In the genomic region with DNA sequence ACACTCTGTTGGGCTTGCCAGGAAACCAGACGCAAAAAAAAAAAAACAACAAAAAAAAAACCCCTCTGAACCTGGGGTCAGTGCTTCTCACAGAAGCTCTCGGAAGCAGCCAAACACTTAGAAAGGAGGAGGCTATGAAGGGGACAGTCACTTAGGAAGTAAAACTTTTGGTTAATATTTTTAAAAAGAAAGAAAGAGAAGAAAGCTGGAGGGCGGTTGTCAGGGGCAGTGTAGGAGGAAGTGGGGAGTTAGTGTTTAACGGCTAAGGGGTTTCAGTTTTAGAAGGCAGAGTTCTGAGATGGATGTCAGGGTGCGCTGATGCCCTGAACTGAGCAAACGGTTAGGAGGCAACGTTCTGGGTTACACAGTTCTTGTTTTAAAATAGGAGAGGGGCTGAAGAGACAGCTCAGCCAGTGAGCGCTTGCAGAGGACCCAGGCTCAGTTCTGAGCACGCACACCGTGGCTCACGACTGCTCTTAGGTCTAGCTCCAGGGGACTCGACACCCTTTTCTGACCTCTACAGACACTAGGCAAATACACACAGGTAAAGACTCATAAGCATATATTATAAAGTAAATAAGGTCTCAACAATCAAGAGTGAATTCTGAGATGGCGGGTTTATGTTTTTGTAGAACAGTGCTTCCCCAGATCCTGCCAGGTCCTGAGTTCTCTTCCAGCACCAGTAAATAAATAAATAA, we compare ENCODE assay signal across 14 mouse cellular contexts. TPM values are rescaled to one million over a fixed set of nuclear protein-coding genes. Genes with fewer than 3 reads are reported as not detected.
A peak's percentile ranks its signal among the peaks of the same experiment; 100 is the strongest.
DNase-seq lines count a peak whose midpoint lies in the region; ATAC-seq and TF ChIP-seq lines count a peak whose summit lies in the region.
"Had no signal": no experiment of that assay in that cellular context is flagged by ENCODE, and none has a peak within 500 bp of the region (broad histone marks: within the 10 kb centered on the region; RNA-seq: fewer than 3 reads in every experiment).

No protein-coding gene starts in this region.

- H3K27me3 ChIP-seq in kidney, embryonic 16.5 days (ENCODE audit: insufficient read depth, low read length): no peaks in the 10 kb centered on the region

- H3K4me3 ChIP-seq in kidney, embryonic 16.5 days (ENCODE audit: low read length): no peak overlapping the region
- peak overlapping the region; percentile 48 for H3K4me3 ChIP-seq in bone marrow, adult 2 months (replicated peaks; ENCODE audit: control insufficient read depth, low read depth, low read length)
- H3K4me3 ChIP-seq in macrophage (ENCODE audit: inconsistent target): peak overlapping the region; percentile 29
- H3K4me3 ChIP-seq: heart, embryonic 10.5 days; layer of hippocampus, adult 2 months; limb, embryonic 10.5 days; myocyte had no signal

- WGBS in kidney, embryonic 16.5 days: 38% methylated on average over 13 of the region's 13 CpGs
- WGBS in bone marrow, adult 2 months: 3% methylated on average over 13 of the region's 13 CpGs
- WGBS in macrophage (ENCODE audit: missing documents): 11% methylated on average over 13 of the region's 13 CpGs

- DNase-seq in kidney, adult 8-10 months: no peak
- DNase-seq in thymus, postnatal 14 days: peak; percentile 51
- no peak for DNase-seq in ovary, postnatal 14 days (ENCODE audit: low spot score)
- no peak for DNase-seq in right cerebral cortex, postnatal 36 days (ENCODE audit: low spot score in 2 of 2)
- DNase-seq in heart, adult 9 months (ENCODE audit: low spot score in 2 of 2): no peak
- DNase-seq: cerebellum, postnatal 10 days; lung, postnatal 4 days had no signal

- ATAC-seq in kidney, embryonic 16.5 days (ENCODE audit: low FRiP score, low TSS enrichment): no peak

- no peaks in the 10 kb centered on the region for H3K36me3 ChIP-seq in kidney, embryonic 16.5 days (ENCODE audit: insufficient read depth, low read length)
- no peaks in the 10 kb centered on the region for H3K36me3 ChIP-seq in macrophage (ENCODE audit: inconsistent target)
- H3K36me3 ChIP-seq: heart, embryonic 10.5 days; limb, embryonic 10.5 days had no signal

- TF ChIP-seq CTCF in bone marrow, adult 2 months (IDR thresholded peaks at IDR 0.05; ENCODE audit: control insufficient read depth, insufficient read depth, low read length): no peak

- no peak overlapping the region for H3K27ac ChIP-seq in kidney, embryonic 16.5 days (ENCODE audit: low read length)
- H3K27ac ChIP-seq in bone marrow, adult 2 months (ENCODE audit: control insufficient read depth, insufficient read depth, low read depth, low read length, poor library complexity): peak overlapping the region; percentile 87
- H3K27ac ChIP-seq in macrophage: peak overlapping the region; percentile 13; the same call in 1 of the 2 replicates
- H3K27ac ChIP-seq: heart, embryonic 10.5 days; layer of hippocampus, adult 2 months; limb, embryonic 10.5 days had no signal

- H3K4me2 ChIP-seq in kidney, embryonic 16.5 days (replicated peaks; ENCODE audit: low read depth, low read length): 0 out of 2 replicates have a peak overlapping the region, but pooled peaks have one; percentile 2

- peaks cover 10% of the 10 kb centered on the region; the same call in 1 of the 2 replicates for H3K79me2 ChIP-seq in macrophage (ENCODE audit: inconsistent target)

- no peaks in the 10 kb centered on the region for H3K9me3 ChIP-seq in kidney, embryonic 16.5 days (ENCODE audit: low read length)
- H3K9me3 ChIP-seq: heart, embryonic 10.5 days; limb, embryonic 10.5 days had no signal

- H3K9ac ChIP-seq in kidney, embryonic 16.5 days (replicated peaks; ENCODE audit: low read length): no peak overlapping the region

- peaks cover 21% of the 10 kb centered on the region for H3K4me1 ChIP-seq in kidney, embryonic 16.5 days (ENCODE audit: insufficient read depth, low read length)
- peaks cover 16% of the 10 kb centered on the region; the same call in 1 of the 2 replicates for H3K4me1 ChIP-seq in bone marrow, adult 2 months (ENCODE audit: control insufficient read depth, insufficient read depth, low read length)

- TF ChIP-seq POLR2A in bone marrow, adult 2 months (IDR thresholded peaks at IDR 0.05; ENCODE audit: borderline replicate concordance, control insufficient read depth, low read depth, low read length): no peak

RNA-seq across cellular contexts. Expression of a gene that starts 6.2 kb away (rescaled TPM):
- polyA plus RNA-seq in kidney, embryonic 16.5 days (2015; fragmentation: Nextera tagmentation; extraction: Ambion mirVana): 26.4 and 29.4 TPM in 2 replicates
- 58.4 and 111 TPM in 2 replicates for polyA plus RNA-seq in bone marrow, adult 2 months (2011; ENCODE audit: insufficient read depth, insufficient read length, low replicate concordance, missing spikeins)
- total RNA-seq in macrophage (2018; cell fraction: chromatin; rRNA removed): 10 to 100 TPM in 1 of 26 experiments, 1 to 10 TPM in 24, under 1 TPM in 1; 0.38 to 11.2 (median 4.4) TPM
- total RNA-seq in macrophage (2018; cell fraction: cytosol; rRNA removed): 1 to 10 TPM in 15 of 26 experiments, under 1 TPM in 11; 0.55 to 1.9 (median 1.2) TPM
- 10 to 100 TPM in 1 of 26 experiments, 1 to 10 TPM in 25; 1.1 to 26.0 (median 3.0) TPM for total RNA-seq in macrophage (2018; cell fraction: nucleus; rRNA removed)
- polyA plus RNA-seq in macrophage (2018): 0.62 to 5.7 TPM (median 2.0 TPM) in 3 replicates

RNA-seq across cellular contexts. Expression of a gene that starts 46.0 kb away (rescaled TPM):
- polyA plus RNA-seq in kidney, embryonic 16.5 days (2015; fragmentation: Nextera tagmentation; extraction: Ambion mirVana): 15.5 and 15.7 TPM in 2 replicates
- 5.9 and 7.6 TPM in 2 replicates for polyA plus RNA-seq in bone marrow, adult 2 months (2011; ENCODE audit: insufficient read depth, insufficient read length, low replicate concordance, missing spikeins)
- 1 to 10 TPM in 17 of 26 experiments, under 1 TPM in 5, not detected in 4; 0.50 to 9.6 (median 2.3) TPM for total RNA-seq in macrophage (2018; cell fraction: chromatin; rRNA removed)
- total RNA-seq in macrophage (2018; cell fraction: cytosol; rRNA removed): 1 to 10 TPM in 6 of 26 experiments, under 1 TPM in 20; 0.27 to 1.5 (median 0.70) TPM
- 1 to 10 TPM in 12 of 26 experiments, under 1 TPM in 12, not detected in 2; 0.26 to 4.5 (median 1.0) TPM for total RNA-seq in macrophage (2018; cell fraction: nucleus; rRNA removed)
- polyA plus RNA-seq in macrophage (2018): 0.55 to 1.4 TPM (median 0.77 TPM) in 3 replicates
